Comparison of ENCODE assay signal across 16 mouse cellular contexts in the genomic region with DNA sequence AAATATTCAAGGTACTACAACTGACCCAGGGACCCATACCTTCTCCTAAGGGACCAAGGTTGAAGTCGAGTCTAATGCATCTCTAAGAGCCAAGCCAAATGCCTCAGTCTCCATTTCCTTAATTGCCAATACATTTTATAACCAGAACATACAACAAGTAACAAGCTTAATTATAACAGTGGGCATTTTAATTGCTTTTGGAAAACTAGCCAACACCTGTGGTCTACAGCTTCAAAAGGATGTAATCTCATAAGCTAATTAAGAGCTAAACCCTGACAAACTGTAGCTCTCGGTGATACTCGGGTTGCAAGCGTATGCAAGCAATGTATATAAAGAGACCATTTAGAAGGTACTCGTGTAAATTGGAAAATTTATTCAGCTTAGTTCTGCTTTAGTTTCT.
"Had no signal": no experiment of that assay in that cellular context is flagged by ENCODE, and none has a peak within 500 bp of the region (broad histone marks: within the 10 kb centered on the region; RNA-seq: fewer than 3 reads in every experiment).

No protein-coding gene starts in this region.

- H3K27me3 ChIP-seq: neural tube, embryonic 12.5 days; neural tube, embryonic 13.5 days; neural tube, embryonic 15.5 days; stomach, embryonic 15.5 days had no signal

- H3K27ac ChIP-seq: neural tube, embryonic 12.5 days; neural tube, embryonic 13.5 days; neural tube, embryonic 15.5 days; stomach, embryonic 15.5 days; stomach, postnatal 0 days had no signal

- H3K36me3 ChIP-seq: neural tube, embryonic 12.5 days; neural tube, embryonic 13.5 days; neural tube, embryonic 15.5 days; stomach, embryonic 15.5 days had no signal

- H3K4me2 ChIP-seq: neural tube, embryonic 12.5 days; neural tube, embryonic 13.5 days; neural tube, embryonic 15.5 days; stomach, embryonic 15.5 days had no signal

- DNase-seq: right cerebral cortex, adult 18-20 months; right cerebral cortex, postnatal 14 days; right cerebral cortex, postnatal 25 days; right cerebral cortex, postnatal 4 days; spleen, adult 18-20 months; thymus, adult 18-20 months; thymus, adult 2 months; thymus, postnatal 14 days; thymus, postnatal 25 days; thymus, postnatal 36 days; thymus, postnatal 4 days had no signal

- H3K4me3 ChIP-seq: neural tube, embryonic 12.5 days; neural tube, embryonic 13.5 days; neural tube, embryonic 15.5 days; stomach, embryonic 15.5 days had no signal

- H3K9ac ChIP-seq: neural tube, embryonic 12.5 days; neural tube, embryonic 13.5 days; neural tube, embryonic 15.5 days; stomach, embryonic 15.5 days had no signal

- H3K9me3 ChIP-seq: neural tube, embryonic 12.5 days; neural tube, embryonic 13.5 days; neural tube, embryonic 15.5 days; stomach, embryonic 15.5 days had no signal
